Comparison of ENCODE assay signal across 11 mouse cellular contexts in genomic region chr1:45541888-45542287, GRCm38 (mm10). TPM values are rescaled to one million over a fixed set of nuclear protein-coding genes. Genes with fewer than 3 reads are reported as not detected.
DNase-seq lines count a peak whose midpoint lies in the region; ATAC-seq and TF ChIP-seq lines count a peak whose summit lies in the region.
"Had no signal": no experiment of that assay in that cellular context is flagged by ENCODE, and none has a peak within 500 bp of the region (broad histone marks: within the 10 kb centered on the region; RNA-seq: fewer than 3 reads in every experiment).

No protein-coding gene starts in this region.

- no peak overlapping the region for H3K9ac ChIP-seq in hindbrain, postnatal 0 days (replicated peaks; ENCODE audit: low read length)
- H3K9ac ChIP-seq in hindbrain, embryonic 11.5 days (ENCODE audit: low read depth, low read length), result no peak overlapping the region
- no peak overlapping the region for H3K9ac ChIP-seq in lung, embryonic 14.5 days
- no peak overlapping the region for H3K9ac ChIP-seq in stomach, postnatal 0 days (ENCODE audit: low read length)
- no peak overlapping the region for H3K9ac ChIP-seq in hindbrain, embryonic 12.5 days
- H3K9ac ChIP-seq: heart, embryonic 13.5 days had no signal

- H3K27me3 ChIP-seq in hindbrain, postnatal 0 days (ENCODE audit: insufficient read depth, low read length), result no peaks in the 10 kb centered on the region
- no peaks in the 10 kb centered on the region for H3K27me3 ChIP-seq in hindbrain, embryonic 11.5 days (ENCODE audit: control insufficient read depth, insufficient read depth, low read length)
- H3K27me3 ChIP-seq in lung, embryonic 14.5 days (ENCODE audit: insufficient read depth, low read length), result no peaks in the 10 kb centered on the region
- H3K27me3 ChIP-seq in stomach, postnatal 0 days (ENCODE audit: control insufficient read depth, insufficient read depth, low read length), result no peaks in the 10 kb centered on the region
- no peaks in the 10 kb centered on the region for H3K27me3 ChIP-seq in hindbrain, embryonic 12.5 days
- H3K27me3 ChIP-seq: heart, embryonic 13.5 days had no signal

- no peaks in the 10 kb centered on the region for H3K36me3 ChIP-seq in hindbrain, postnatal 0 days (ENCODE audit: insufficient read depth, low read length)
- H3K36me3 ChIP-seq in hindbrain, embryonic 11.5 days (ENCODE audit: control insufficient read depth, insufficient read depth, low read length), result no peaks in the 10 kb centered on the region
- H3K36me3 ChIP-seq in lung, embryonic 14.5 days (ENCODE audit: insufficient read depth), result no peaks in the 10 kb centered on the region
- no peaks in the 10 kb centered on the region for H3K36me3 ChIP-seq in stomach, postnatal 0 days (ENCODE audit: control insufficient read depth, insufficient read depth, low read length)
- no peaks in the 10 kb centered on the region for H3K36me3 ChIP-seq in hindbrain, embryonic 12.5 days
- H3K36me3 ChIP-seq: heart, embryonic 13.5 days had no signal

- no peak for TF ChIP-seq CTCF in hindbrain, postnatal 0 days (IDR thresholded peaks at IDR 0.05; ENCODE audit: low read depth)
- TF ChIP-seq CTCF in lung, embryonic 14.5 days (IDR thresholded peaks at IDR 0.05; ENCODE audit: low read depth), result no peak
- no peak for TF ChIP-seq CTCF in stomach, postnatal 0 days (IDR thresholded peaks at IDR 0.05; ENCODE audit: low read depth)

- ATAC-seq in hindbrain, postnatal 0 days, result no peak
- no peak for ATAC-seq in hindbrain, embryonic 11.5 days (ENCODE audit: low FRiP score)
- ATAC-seq in lung, embryonic 14.5 days (ENCODE audit: insufficient read depth), result peak; percentile 95
- ATAC-seq in stomach, postnatal 0 days (ENCODE audit: low FRiP score, low TSS enrichment), result peak; percentile 69; the same call in 1 of the 2 replicates
- no peak for ATAC-seq in hindbrain, embryonic 12.5 days (ENCODE audit: low FRiP score)
- ATAC-seq: inflammation-experienced regulatory T-cells, adult 6 months had no signal

- H3K4me3 ChIP-seq in hindbrain, postnatal 0 days (ENCODE audit: low read length), result no peak overlapping the region
- no peak overlapping the region for H3K4me3 ChIP-seq in hindbrain, embryonic 11.5 days (ENCODE audit: low read depth, low read length)
- no peak overlapping the region for H3K4me3 ChIP-seq in lung, embryonic 14.5 days (ENCODE audit: low read depth, low read length)
- H3K4me3 ChIP-seq in stomach, postnatal 0 days (ENCODE audit: low read depth, low read length), result no peak overlapping the region
- no peak overlapping the region for H3K4me3 ChIP-seq in hindbrain, embryonic 12.5 days
- H3K4me3 ChIP-seq: heart, embryonic 13.5 days had no signal

- H3K4me2 ChIP-seq in hindbrain, postnatal 0 days (ENCODE audit: low read depth, low read length), result no peak overlapping the region
- no peak overlapping the region for H3K4me2 ChIP-seq in hindbrain, embryonic 11.5 days (replicated peaks; ENCODE audit: low read depth, low read length)
- H3K4me2 ChIP-seq in lung, embryonic 14.5 days, result peak overlapping the region; percentile 13; the same call in 1 of the 2 replicates
- no peak overlapping the region; the same call in 1 of the 2 replicates for H3K4me2 ChIP-seq in stomach, postnatal 0 days (replicated peaks; ENCODE audit: low read depth)
- no peak overlapping the region for H3K4me2 ChIP-seq in hindbrain, embryonic 12.5 days (replicated peaks)
- H3K4me2 ChIP-seq: heart, embryonic 13.5 days had no signal

- 34% methylated on average over 1 of the region's 1 CpGs for WGBS in hindbrain, postnatal 0 days
- 76% methylated on average over 1 of the region's 1 CpGs for WGBS in hindbrain, embryonic 11.5 days
- WGBS in lung, embryonic 14.5 days, result 14% methylated on average over 1 of the region's 1 CpGs
- 15% methylated on average over 1 of the region's 1 CpGs for WGBS in stomach, postnatal 0 days
- 65% methylated on average over 1 of the region's 1 CpGs for WGBS in hindbrain, embryonic 12.5 days

- H3K4me1 ChIP-seq in hindbrain, postnatal 0 days (ENCODE audit: insufficient read depth, low read length), result no peaks in the 10 kb centered on the region
- no peaks in the 10 kb centered on the region for H3K4me1 ChIP-seq in hindbrain, embryonic 11.5 days (replicated peaks; ENCODE audit: control insufficient read depth, insufficient read depth, low read length)
- no peaks in the 10 kb centered on the region for H3K4me1 ChIP-seq in lung, embryonic 14.5 days (ENCODE audit: insufficient read depth)
- H3K4me1 ChIP-seq in stomach, postnatal 0 days (replicated peaks; ENCODE audit: control insufficient read depth, insufficient read depth), result no peaks in the 10 kb centered on the region
- H3K4me1 ChIP-seq in hindbrain, embryonic 12.5 days, result no peaks in the 10 kb centered on the region

- DNase-seq in hindbrain, postnatal 0 days (ENCODE audit: low spot score), result peak; percentile 24
- DNase-seq in hindbrain, embryonic 11.5 days (ENCODE audit: low spot score), result no peak
- peak; percentile 20 for DNase-seq in urinary bladder, postnatal 25 days (ENCODE audit: low spot score)
- DNase-seq in urinary bladder, adult 2 months (ENCODE audit: low spot score), result no peak
- DNase-seq in lung, embryonic 14.5 days, result peak; percentile 97
- peak; percentile 19 for DNase-seq in stomach, postnatal 0 days (ENCODE audit: low spot score)
- no peak for DNase-seq in thymus, postnatal 10 days (ENCODE audit: low spot score in 2 of 2)
- DNase-seq: thymus, adult 18-20 months had no signal

- TF ChIP-seq EP300 in stomach, postnatal 0 days (optimal IDR thresholded peaks at IDR 0.05), result no peak

- H3K9me3 ChIP-seq in hindbrain, postnatal 0 days (ENCODE audit: low read length), result no peaks in the 10 kb centered on the region
- no peaks in the 10 kb centered on the region for H3K9me3 ChIP-seq in hindbrain, embryonic 11.5 days (ENCODE audit: control insufficient read depth, low read length)
- H3K9me3 ChIP-seq in lung, embryonic 14.5 days (ENCODE audit: low read depth, low read length), result no peaks in the 10 kb centered on the region
- H3K9me3 ChIP-seq in stomach, postnatal 0 days (ENCODE audit: control insufficient read depth, low read length), result no peaks in the 10 kb centered on the region
- no peaks in the 10 kb centered on the region for H3K9me3 ChIP-seq in hindbrain, embryonic 12.5 days (replicated peaks)
- H3K9me3 ChIP-seq: heart, embryonic 13.5 days had no signal

- no peak overlapping the region for H3K27ac ChIP-seq in hindbrain, postnatal 0 days
- H3K27ac ChIP-seq in hindbrain, embryonic 11.5 days (ENCODE audit: low read depth, low read length), result no peak overlapping the region
- H3K27ac ChIP-seq in lung, embryonic 14.5 days (ENCODE audit: low read depth), result peak overlapping the region; percentile 56; the same call in 1 of the 2 replicates
- H3K27ac ChIP-seq in stomach, postnatal 0 days (replicated peaks), result peak overlapping the region; percentile 74
- H3K27ac ChIP-seq in hindbrain, embryonic 12.5 days, result no peak overlapping the region
- H3K27ac ChIP-seq: heart, embryonic 13.5 days had no signal

RNA-seq across cellular contexts. Expression of gene Col5a2, which starts 38.8 kb away (rescaled TPM):
- total RNA-seq in hindbrain, postnatal 0 days (2014; rRNA removed), result 15.9 and 17.9 TPM in 2 replicates
- 6.7 and 7.3 TPM in 2 replicates for polyA plus RNA-seq in hindbrain, postnatal 0 days (2015; fragmentation: Nextera tagmentation; extraction: Ambion mirVana)
- 20.8 and 21.8 TPM in 2 replicates for polyA plus RNA-seq in hindbrain, embryonic 11.5 days (2014; fragmentation: Nextera tagmentation; extraction: Ambion mirVana)
- 65.3 and 90.3 TPM in 2 replicates for polyA plus RNA-seq in urinary bladder, adult 2 months (2012; rRNA removed)
- polyA plus RNA-seq in lung, embryonic 14.5 days (2014; fragmentation: Nextera tagmentation; extraction: Ambion mirVana), result 87.0 and 89.5 TPM in 2 replicates
- 52.9 and 55.4 TPM in 2 replicates for polyA plus RNA-seq in stomach, postnatal 0 days (2015; fragmentation: Nextera tagmentation; extraction: Ambion mirVana)
- 50.6 and 61.7 TPM in 2 replicates for polyA plus RNA-seq in hindbrain, embryonic 12.5 days (2016; fragmentation: Nextera tagmentation; extraction: Ambion mirVana)
- polyA plus RNA-seq: inflammation-experienced regulatory T-cells, adult 6 months had no signal

Comparison
In these comparisons a context has a peak if more than half of its experiments do, and no peak if none do; other contexts are left out.
1. DNase-seq: peak in hindbrain, postnatal 0 days (single experiment), urinary bladder, postnatal 25 days (single experiment), lung, embryonic 14.5 days (single experiment) and stomach, postnatal 0 days (single experiment); none in hindbrain, embryonic 11.5 days (single experiment), urinary bladder, adult 2 months (single experiment) and thymus, postnatal 10 days (0 of 2).
2. ATAC-seq: peak in lung, embryonic 14.5 days (single experiment) and stomach, postnatal 0 days (single experiment); none in hindbrain, postnatal 0 days (single experiment), hindbrain, embryonic 11.5 days (single experiment) and hindbrain, embryonic 12.5 days (single experiment).
3. H3K27ac ChIP-seq: peak in lung, embryonic 14.5 days (single experiment) and stomach, postnatal 0 days (single experiment); none in hindbrain, postnatal 0 days (single experiment), hindbrain, embryonic 11.5 days (single experiment) and hindbrain, embryonic 12.5 days (single experiment).